Mouse (Mus musculus) G1E (cell line): Measurements from ENCODE around the gene Pdgfb.

ENCODE experiments used
- CTCF ChIP-seq: IDR thresholded peaks from 2 replicates; pipeline ENCODE4 v1.5.1; 2012; ENCODE audit warnings: low read depth, low read length, inconsistent platforms, mixed read lengths
- GATA1 ChIP-seq: IDR thresholded peaks from 2 replicates; pipeline ENCODE4 v1.6.1; 2012; ENCODE audit warnings: borderline replicate concordance, low read length, inconsistent platforms, mixed read lengths
- GATA2 ChIP-seq: IDR thresholded peaks from 2 replicates; pipeline ENCODE4 v1.6.1; 2012; ENCODE audit warnings: low read depth, low read length, inconsistent platforms, borderline replicate concordance
- TAL1 ChIP-seq: conservative IDR thresholded peaks from 2 replicates; pipeline ENCODE4 v1.6.1; 2012; ENCODE audit warnings: low read depth, low read length, inconsistent platforms, mixed read lengths

GRCm38 (mm10) chr15:80026689-80027353, 12.0 kb upstream of the Pdgfb start:
- no peak for TF ChIP-seq CTCF
- no peak for TF ChIP-seq GATA2
- no peak for TF ChIP-seq TAL1
- no peak for TF ChIP-seq GATA1
